Mouse (Mus musculus) heart, embryonic 16.5 days (tissue): ENCODE results near the gene Gm21954. TPM values are rescaled to one million over a fixed set of nuclear protein-coding genes. Genes with fewer than 3 reads are reported as not detected.

Source experiments
- ATAC-seq: fragments of 200-750 bp; cut with Nextera tagmentation; replicated peaks from 2 replicates; pipeline ENCODE4 v1.8.0; 2017; ENCODE audit warnings: moderate number of reproducible peaks; ENCODE audit not compliant: insufficient read depth, low FRiP score; ENCODE audit errors: extremely low read depth
- H3K27ac ChIP-seq: fragments of 300-500 bp; sonication (generic); 2 replicates; pipeline ENCODE4 v1.5.1; 2014; ENCODE audit warnings: mild to moderate bottlenecking, low read length, control low read depth, moderate library complexity
- H3K27me3 ChIP-seq: fragments of 300-500 bp; sonication (generic); 2 replicates; pipeline ENCODE4 v1.6.1; 2014; ENCODE audit warnings: low read length, mixed read lengths; ENCODE audit not compliant: control insufficient read depth, insufficient read depth
- H3K36me3 ChIP-seq: fragments of 300-500 bp; sonication (generic); 2 replicates; pipeline ENCODE4 v1.6.1; 2014; ENCODE audit not compliant: control insufficient read depth, insufficient read depth
- H3K4me1 ChIP-seq: fragments of 300-500 bp; sonication (generic); 2 replicates; pipeline ENCODE4 v1.6.1; 2014; ENCODE audit warnings: low read length, mixed read lengths; ENCODE audit not compliant: control insufficient read depth, insufficient read depth
- H3K4me2 ChIP-seq: fragments of 300-500 bp; sonication (generic); 2 replicates; pipeline ENCODE4 v1.6.1; 2014; ENCODE audit warnings: low read depth, mild to moderate bottlenecking, control low read depth, low read length
- H3K4me3 ChIP-seq: fragments of 300-500 bp; sonication (generic); 2 replicates; pipeline ENCODE4 v1.5.1; 2014; ENCODE audit warnings: mild to moderate bottlenecking, control low read depth, low read length
- H3K9ac ChIP-seq: fragments of 300-500 bp; sonication (generic); 2 replicates; pipeline ENCODE4 v1.6.1; 2014; ENCODE audit warnings: low read length, control low read depth
- H3K9me3 ChIP-seq: fragments of 300-500 bp; sonication (generic); replicated peaks from 2 replicates; pipeline ENCODE4 v1.6.1; 2016; ENCODE audit warnings: low read length; ENCODE audit not compliant: control insufficient read depth
- WGBS: fragments of 180-500 bp; shearing (Covaris S2); extraction: QIAGEN DNeasy Blood & Tissue Kit; methylation state at CpG from one replicate; pipeline ENCODE4 v1.1.7; 2014; 5-methylcytosine and 5-hydroxymethylcytosine counted together
- polyA plus RNA-seq: library from polyadenylated mRNA; unstranded; fragments of >200 nt; fragmentation: Nextera tagmentation; extraction: Ambion mirVana; gene quantifications from 2 replicates; pipeline ENCODE4 v1.2.1, GENCODE M21; 2015

Gm21954 gene
- polyA plus RNA-seq, 1 experiment from 2014 or later: not detected

DNA sequence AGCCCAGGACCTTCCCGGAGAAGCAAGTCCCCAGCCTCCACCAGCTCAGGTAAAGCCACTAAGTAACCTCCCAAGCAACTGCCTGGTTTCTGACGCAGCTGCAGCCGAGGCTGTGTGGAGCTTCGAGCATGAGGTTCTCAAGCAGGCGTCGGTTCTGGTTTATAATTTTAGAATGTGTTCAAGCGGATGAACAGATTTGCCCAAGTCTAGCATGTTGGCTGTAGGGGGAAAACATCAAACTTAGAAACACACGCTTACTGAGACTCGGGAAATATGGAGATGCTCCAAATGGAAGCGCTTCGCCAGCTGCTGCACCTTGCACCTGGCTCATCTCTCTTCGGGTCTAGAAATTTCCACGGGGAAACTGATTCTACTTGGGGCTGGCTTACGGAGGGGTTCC lies 21.0 kb downstream of the Gm21954 start:
- ATAC-seq: no peak
- Histone ChIP-seq H3K27me3 (no peaks in the 10 kb centered on the region), H3K9me3 (peaks cover 2% of the 10 kb centered on the region; the same call in 1 of the 2 replicates), H3K36me3 (no peaks in the 10 kb centered on the region), H3K27ac (no peak overlapping the region), H3K4me2 (no peak overlapping the region), H3K9ac (no peak overlapping the region), H3K4me1 (0 out of 2 replicates have a peak, but pooled peaks cover 4% of the 10 kb centered on the region), H3K4me3 (no peak overlapping the region)
- 88% methylated on average over 14 of the region's 14 CpGs for WGBS

DNA sequence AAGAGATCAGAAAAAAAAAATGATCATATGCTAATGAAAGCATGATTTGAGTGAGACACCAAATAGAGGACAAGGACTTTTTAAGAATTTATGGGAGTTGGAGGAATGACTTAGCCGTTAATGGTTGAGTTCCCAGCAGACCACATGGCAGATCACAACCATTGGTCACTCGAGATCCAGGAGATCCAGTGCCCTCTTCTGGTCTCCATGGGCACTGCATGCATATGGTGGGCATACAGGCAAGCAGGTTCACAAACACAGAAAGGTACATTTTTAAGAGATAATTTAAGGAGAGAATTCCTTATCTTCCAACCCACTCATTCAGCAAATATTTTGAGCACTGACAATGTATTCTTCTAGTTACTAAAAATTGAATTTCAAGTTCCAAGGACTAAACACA lies 22.9 kb downstream of the Gm21954 start:
- Histone ChIP-seq H3K9ac (no peak overlapping the region), H3K4me3 (no peak overlapping the region), H3K27ac (no peak overlapping the region), H3K4me2 (no peak overlapping the region), H3K9me3 (peaks cover 2% of the 10 kb centered on the region; the same call in 1 of the 2 replicates), H3K4me1 (0 out of 2 replicates have a peak, but pooled peaks cover 4% of the 10 kb centered on the region), H3K27me3 (no peaks in the 10 kb centered on the region), H3K36me3 (no peaks in the 10 kb centered on the region)
- 82% methylated on average over 2 of the region's 2 CpGs for WGBS
- no peak for ATAC-seq

DNA sequence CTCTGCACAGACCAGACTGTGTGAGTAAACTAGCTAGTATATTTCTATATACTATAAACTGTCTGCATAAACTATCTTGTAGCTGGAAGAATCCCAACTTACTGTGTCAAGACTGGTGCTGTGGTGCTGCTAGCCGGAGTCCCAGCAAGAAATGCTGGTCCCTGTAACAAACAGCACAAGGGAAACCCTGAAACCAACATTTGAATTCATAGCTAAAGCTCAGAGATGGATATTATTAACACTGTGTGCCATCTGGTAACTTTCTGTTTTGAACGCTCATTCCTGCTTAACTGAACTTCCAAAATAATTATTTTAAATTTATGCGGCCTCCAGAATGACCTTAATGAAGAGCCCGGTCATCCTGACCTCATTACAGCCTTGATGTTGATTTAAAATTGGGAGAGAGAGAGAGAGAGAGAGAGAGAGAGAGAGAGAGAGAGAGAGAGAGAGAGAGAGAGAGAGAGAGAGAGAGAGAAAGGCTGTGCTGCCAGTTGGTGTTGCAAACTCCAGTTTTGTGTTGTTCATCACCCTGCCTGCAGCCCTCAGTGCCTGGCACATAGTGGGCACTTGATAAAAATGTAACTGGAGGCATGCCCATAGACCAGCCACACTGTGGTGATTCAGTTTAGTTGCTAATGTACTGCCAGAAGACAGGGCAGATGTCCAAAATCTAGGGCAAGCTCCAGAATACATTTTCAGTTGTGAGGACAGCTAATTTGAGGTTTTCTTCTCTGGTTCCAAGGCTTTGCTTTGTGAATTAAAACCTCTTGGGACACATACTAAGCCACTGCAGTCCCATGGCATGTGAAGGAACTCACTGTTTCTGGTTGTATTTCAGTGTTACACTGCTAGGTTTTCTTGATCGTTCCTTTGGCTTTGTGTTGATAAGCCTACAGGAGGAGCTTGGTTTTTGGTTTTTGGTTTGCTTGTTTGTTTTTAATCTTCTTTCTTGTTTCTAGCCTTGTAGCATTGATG lies 24.2 kb downstream of the Gm21954 start:
- H3K9ac ChIP-seq: no peak overlapping the region
- no peak for ATAC-seq
- no peaks in the 10 kb centered on the region for H3K27me3 ChIP-seq
- WGBS: 77% methylated on average over 5 of the region's 5 CpGs
- no peak overlapping the region for H3K4me3 ChIP-seq
- H3K4me2 ChIP-seq: no peak overlapping the region
- H3K9me3 ChIP-seq: peaks cover 2% of the 10 kb centered on the region; the same call in 1 of the 2 replicates
- H3K4me1 ChIP-seq: 0 out of 2 replicates have a peak, but pooled peaks cover 4% of the 10 kb centered on the region
- no peaks in the 10 kb centered on the region for H3K36me3 ChIP-seq
- 0 out of 2 replicates have a peak overlapping the region, but pooled peaks have one; percentile 10 for H3K27ac ChIP-seq

DNA sequence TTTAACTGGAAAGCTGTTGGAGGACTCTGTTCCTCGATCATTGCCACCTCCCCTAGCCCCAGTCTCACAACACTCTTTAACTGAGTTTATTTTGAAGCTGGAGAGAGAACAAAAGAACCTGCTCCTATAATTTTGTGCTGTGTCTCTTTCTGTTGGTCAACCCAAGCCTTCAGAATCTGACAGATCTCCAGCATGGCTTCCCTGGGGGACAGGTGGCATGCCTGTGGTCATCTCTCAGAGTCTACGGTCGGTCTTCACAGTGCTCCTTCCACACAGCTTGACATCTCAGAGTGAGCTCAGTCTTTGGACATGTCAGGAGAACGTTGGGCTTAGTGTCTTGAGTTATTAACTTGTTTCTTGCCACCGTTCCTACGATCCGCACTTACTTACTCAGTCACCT lies 25.3 kb downstream of the Gm21954 start:
- H3K9me3 ChIP-seq: peaks cover 2% of the 10 kb centered on the region; the same call in 1 of the 2 replicates
- H3K4me3 ChIP-seq: no peak overlapping the region
- H3K36me3 ChIP-seq: no peaks in the 10 kb centered on the region
- no peak overlapping the region for H3K9ac ChIP-seq
- 82% methylated on average over 7 of the region's 7 CpGs for WGBS
- no peak overlapping the region for H3K4me2 ChIP-seq
- ATAC-seq: no peak
- 0 out of 2 replicates have a peak, but pooled peaks cover 4% of the 10 kb centered on the region for H3K4me1 ChIP-seq
- H3K27me3 ChIP-seq: no peaks in the 10 kb centered on the region
- no peak overlapping the region for H3K27ac ChIP-seq

DNA sequence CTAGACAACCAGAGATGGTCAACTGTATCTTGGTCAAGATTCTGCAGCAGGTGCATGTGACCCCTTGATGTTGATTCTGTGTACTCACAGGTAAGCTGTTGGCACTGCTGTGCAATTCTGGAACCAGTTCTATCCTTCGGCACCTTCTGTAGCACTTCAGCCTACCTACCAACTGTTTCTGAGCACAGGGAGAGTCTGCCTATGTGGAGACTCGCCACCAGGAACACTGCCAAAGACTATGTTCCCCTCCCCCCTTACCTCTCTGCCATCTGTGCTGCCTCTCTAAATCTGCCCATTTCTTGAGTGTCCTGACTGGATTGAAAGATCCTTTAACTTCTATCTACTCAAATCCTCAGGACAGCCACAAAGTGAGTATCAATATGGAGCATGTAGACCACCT lies 28.3 kb downstream of the Gm21954 start:
- Histone ChIP-seq H3K4me1 (peaks cover 9% of the 10 kb centered on the region), H3K36me3 (no peaks in the 10 kb centered on the region), H3K9me3 (no peaks in the 10 kb centered on the region), H3K4me2 (no peak overlapping the region), H3K4me3 (no peak overlapping the region), H3K27me3 (no peaks in the 10 kb centered on the region), H3K9ac (no peak overlapping the region), H3K27ac (no peak overlapping the region)
- WGBS: 78% methylated on average over 2 of the region's 2 CpGs
- no peak for ATAC-seq

DNA sequence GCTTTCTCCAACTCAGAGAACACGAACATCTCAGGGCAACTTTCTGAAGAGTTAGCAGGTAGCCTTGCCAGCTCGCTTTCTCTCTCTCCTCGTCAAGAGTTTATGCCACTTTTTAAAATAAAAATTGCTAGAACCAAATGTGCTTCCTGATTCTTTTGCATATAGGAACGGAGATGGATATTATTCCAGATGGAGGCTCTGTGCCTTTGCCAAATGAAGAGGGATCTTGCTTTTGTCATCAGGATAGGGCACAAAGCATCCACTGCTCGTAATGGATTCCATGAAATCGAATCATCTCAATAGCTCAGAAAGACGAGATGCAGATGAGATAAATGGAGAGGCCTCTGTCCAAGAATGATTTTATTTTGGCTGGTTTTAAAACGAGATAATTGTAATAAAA lies 28.7 kb downstream of the Gm21954 start:
- H3K4me3 ChIP-seq: no peak overlapping the region
- ATAC-seq: no peak
- 76% methylated on average over 8 of the region's 8 CpGs for WGBS
- no peak overlapping the region for H3K9ac ChIP-seq
- H3K36me3 ChIP-seq: no peaks in the 10 kb centered on the region
- H3K27ac ChIP-seq: no peak overlapping the region
- H3K27me3 ChIP-seq: no peaks in the 10 kb centered on the region
- H3K9me3 ChIP-seq: no peaks in the 10 kb centered on the region
- peaks cover 9% of the 10 kb centered on the region for H3K4me1 ChIP-seq
- no peak overlapping the region for H3K4me2 ChIP-seq

DNA sequence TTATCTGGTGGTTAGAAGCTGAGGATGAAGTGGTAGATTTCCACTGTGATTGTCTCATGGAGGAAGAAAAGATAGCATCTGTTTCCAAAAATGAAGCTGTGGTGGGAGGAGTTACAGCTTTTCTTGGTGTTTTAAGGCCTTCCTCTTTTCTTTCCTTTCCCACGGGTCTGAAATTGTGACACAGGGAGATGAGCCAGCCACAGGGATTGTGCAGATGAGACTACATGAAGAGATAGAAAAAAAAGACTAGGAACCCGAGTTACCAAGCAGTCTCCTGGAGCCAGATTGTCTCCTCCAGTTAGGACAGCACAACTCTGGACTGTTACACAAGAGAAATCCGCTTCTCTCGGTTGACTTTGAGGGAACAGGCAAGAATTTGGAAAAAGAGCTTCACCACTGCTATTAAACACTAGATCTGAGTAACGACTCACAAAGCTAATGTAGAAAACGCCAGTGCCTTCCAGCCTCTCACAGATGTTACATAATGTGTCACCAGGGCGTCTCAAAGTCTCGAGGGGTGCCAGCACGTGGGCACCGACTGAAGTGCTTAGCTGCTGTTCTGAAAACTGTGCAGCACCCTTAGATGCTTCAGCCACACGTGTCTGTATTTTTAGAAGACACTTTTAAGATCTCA lies 29.9 kb downstream of the Gm21954 start:
- H3K9me3 ChIP-seq: no peaks in the 10 kb centered on the region
- H3K27ac ChIP-seq: no peak overlapping the region
- 60% methylated on average over 11 of the region's 11 CpGs for WGBS
- peaks cover 5% of the 10 kb centered on the region for H3K4me1 ChIP-seq
- no peaks in the 10 kb centered on the region for H3K27me3 ChIP-seq
- ATAC-seq: no peak
- no peaks in the 10 kb centered on the region for H3K36me3 ChIP-seq
- no peak overlapping the region for H3K4me3 ChIP-seq
- no peak overlapping the region for H3K4me2 ChIP-seq
- H3K9ac ChIP-seq: no peak overlapping the region

DNA sequence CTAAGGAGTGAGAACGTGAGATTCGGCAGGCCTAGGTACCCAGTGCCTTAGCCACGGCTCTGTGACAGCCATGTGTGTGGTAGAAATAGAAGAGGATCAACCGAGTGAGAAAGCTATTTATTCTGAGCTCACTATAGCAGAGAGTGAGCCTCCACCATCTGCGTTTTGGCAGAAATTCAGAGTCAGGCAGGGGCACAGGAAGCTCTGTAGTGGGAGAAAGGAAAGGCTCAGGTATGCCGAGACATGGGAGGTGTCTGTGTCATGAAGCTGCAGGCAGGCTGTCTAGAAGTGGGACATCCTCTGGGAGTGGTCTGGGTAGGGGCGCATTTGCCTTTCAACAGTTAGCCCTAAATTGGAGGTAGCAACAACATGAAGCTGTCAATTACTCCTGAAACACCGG lies 31.7 kb downstream of the Gm21954 start:
- Histone ChIP-seq H3K4me2 (peak overlapping the region; percentile 22; the same call in 1 of the 2 replicates), H3K9me3 (no peaks in the 10 kb centered on the region), H3K36me3 (no peaks in the 10 kb centered on the region), H3K4me1 (peaks cover 5% of the 10 kb centered on the region), H3K27ac (no peak overlapping the region), H3K4me3 (no peak overlapping the region), H3K9ac (no peak overlapping the region), H3K27me3 (no peaks in the 10 kb centered on the region)
- ATAC-seq: no peak
- 39% methylated on average over 8 of the region's 8 CpGs for WGBS
